Mouse (Mus musculus) 416B (cell line): Measurements from ENCODE around the gene Togaram2.
"Not testable (repeated sequence)": the region's sequence is repeated elsewhere in the genome, so short reads cannot be mapped to it uniquely, and the experiment has no call there.

Experiments used
- DNase-seq: peaks from one replicate; pipeline ENCODE4 v3.0.0; 2011; ENCODE audit warnings: low read depth

Togaram2 gene

GRCm38 (mm10) chr17:71673092-71673491, at the start of gene Togaram2:
Gene Togaram2 (plus strand): TSS chr17:71673261.
- DNase-seq: no peak

- no peak for DNase-seq
Measured at GRCm38 (mm10) chr17:71631806-71632205, 41.3 kb upstream of the Togaram2 start.

GRCm38 (mm10) chr17:71633350-71633749, 39.7 kb upstream of the Togaram2 start:
- DNase-seq: no peak

GRCm38 (mm10) chr17:71636786-71637185, 36.3 kb upstream of the Togaram2 start:
- no peak for DNase-seq

GRCm38 (mm10) chr17:71637750-71638265, 35.3 kb upstream of the Togaram2 start:
- no peak for DNase-seq

GRCm38 (mm10) chr17:71639056-71639455, 34.0 kb upstream of the Togaram2 start:
- DNase-seq: not testable (repeated sequence)

GRCm38 (mm10) chr17:71640421-71641085, 32.5 kb upstream of the Togaram2 start:
- DNase-seq: peak; percentile 43

- DNase-seq: peak; percentile 36
Measured at GRCm38 (mm10) chr17:71642190-71642589, 30.9 kb upstream of the Togaram2 start.

- DNase-seq: no peak
Measured at GRCm38 (mm10) chr17:71650011-71650410, 23.1 kb upstream of the Togaram2 start.

GRCm38 (mm10) chr17:71652495-71652894, 20.6 kb upstream of the Togaram2 start:
- DNase-seq: no peak

GRCm38 (mm10) chr17:71652934-71653333, 20.1 kb upstream of the Togaram2 start:
- no peak for DNase-seq

- no peak for DNase-seq
Measured at GRCm38 (mm10) chr17:71657521-71657920, 15.5 kb upstream of the Togaram2 start.

- no peak for DNase-seq
Measured at GRCm38 (mm10) chr17:71658666-71659065, 14.4 kb upstream of the Togaram2 start.

- DNase-seq: no peak
Measured at GRCm38 (mm10) chr17:71660390-71660789, 12.7 kb upstream of the Togaram2 start.

- peak; percentile 72 for DNase-seq
Measured at GRCm38 (mm10) chr17:71662751-71663250, 10.3 kb upstream of the Togaram2 start.

- DNase-seq: no peak
Measured at GRCm38 (mm10) chr17:71663491-71663890, 9.6 kb upstream of the Togaram2 start.

GRCm38 (mm10) chr17:71664172-71664571, 8.9 kb upstream of the Togaram2 start:
- DNase-seq: no peak

GRCm38 (mm10) chr17:71665201-71665600, 7.9 kb upstream of the Togaram2 start:
- DNase-seq: no peak

GRCm38 (mm10) chr17:71669511-71669910, 3.5 kb upstream of the Togaram2 start:
- peak; percentile 61 for DNase-seq

GRCm38 (mm10) chr17:71671840-71672546, 1.1 kb upstream of the Togaram2 start:
- peak; percentile 54 for DNase-seq

GRCm38 (mm10) chr17:71673936-71674335, 875 bp downstream of the Togaram2 start:
- no peak for DNase-seq

- DNase-seq: no peak
Measured at GRCm38 (mm10) chr17:71674886-71675285, 1.8 kb downstream of the Togaram2 start.

- no peak for DNase-seq
Measured at GRCm38 (mm10) chr17:71681666-71682065, 8.6 kb downstream of the Togaram2 start.
